Mouse (Mus musculus): ENCODE measurements around the gene Exoc6b.

- no peak for TF ChIP-seq CTCF (IDR thresholded peaks at IDR 0.05; ENCODE audit: low read depth)
- TF ChIP-seq EP300 (IDR thresholded peaks at IDR 0.05; ENCODE audit: low read depth): no peak
Observed at GRCm38 (mm10) chr6:84631588-84631987, 437.7 kb downstream of the Exoc6b start.
